Mouse (Mus musculus) gastrocnemius, postnatal 36 days (tissue): ENCODE data around the gene Uso1. TPM values are rescaled to one million over a fixed set of nuclear protein-coding genes. Genes with fewer than 3 reads are reported as not detected.
"Not testable (repeated sequence)": the region's sequence is repeated elsewhere in the genome, so short reads cannot be mapped to it uniquely, and the experiment has no call there.

Source experiments
- DNase-seq, 2 experiments: peaks; one replicate each; pipeline ENCODE4 v3.0.0; 2022
- intact Hi-C: fragments of 180-260 bp; cut with DNase I; formaldehyde crosslinking; loops from one replicate; pipeline ENCODE4 v1.15.1; 2025
- total RNA-seq, 2 experiments: library from RNA; stranded (reverse); gene quantifications; 2 replicates each; pipeline ENCODE4 v1.2.3; 2021

Uso1 gene
- total RNA-seq, 2 experiments from 2014 or later = 56.2 to 60.0 TPM

DNA sequence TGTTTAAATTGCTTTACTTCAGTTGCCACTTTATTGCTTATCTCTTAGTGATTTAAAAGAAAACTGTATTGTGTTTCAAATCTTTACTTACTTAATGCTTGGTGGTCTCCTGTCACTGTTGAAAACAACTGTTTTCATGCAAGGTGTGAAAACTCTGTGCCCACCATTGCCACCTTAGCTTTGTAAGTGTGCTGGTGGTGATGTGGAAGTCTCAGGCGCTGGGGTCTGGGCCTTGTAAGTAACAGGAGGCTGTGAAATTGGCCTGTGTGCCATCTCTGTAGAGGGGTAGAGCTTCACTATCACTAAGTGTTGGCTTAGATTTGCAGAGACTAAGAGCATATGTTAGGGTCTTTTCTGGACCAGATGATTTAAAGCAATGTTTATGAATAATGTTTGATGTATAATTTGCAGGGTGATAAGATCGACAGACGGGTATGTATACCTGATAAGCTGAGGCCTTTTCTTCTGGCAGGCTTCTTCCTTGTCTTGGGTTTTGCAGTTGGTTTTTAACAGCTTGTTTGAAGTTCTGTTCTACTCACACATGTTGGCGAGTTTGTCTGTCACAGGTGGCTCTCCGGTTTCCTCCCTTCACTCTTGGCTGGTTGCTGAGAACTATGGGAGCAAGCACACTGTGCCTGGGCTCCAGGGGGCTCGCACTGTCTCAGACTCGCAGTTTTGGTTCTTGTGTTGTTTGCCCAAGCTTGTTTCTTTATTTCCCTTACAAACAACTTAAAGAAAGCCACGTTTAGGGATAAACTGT lies 45.5 kb downstream of the Uso1 start:
- DNase-seq = no peak
- intact Hi-C loops = loop anchor here (10.0 kb wide), 1 partner anchor 222 kb away; no protein-coding TSS in a partner anchor

DNA sequence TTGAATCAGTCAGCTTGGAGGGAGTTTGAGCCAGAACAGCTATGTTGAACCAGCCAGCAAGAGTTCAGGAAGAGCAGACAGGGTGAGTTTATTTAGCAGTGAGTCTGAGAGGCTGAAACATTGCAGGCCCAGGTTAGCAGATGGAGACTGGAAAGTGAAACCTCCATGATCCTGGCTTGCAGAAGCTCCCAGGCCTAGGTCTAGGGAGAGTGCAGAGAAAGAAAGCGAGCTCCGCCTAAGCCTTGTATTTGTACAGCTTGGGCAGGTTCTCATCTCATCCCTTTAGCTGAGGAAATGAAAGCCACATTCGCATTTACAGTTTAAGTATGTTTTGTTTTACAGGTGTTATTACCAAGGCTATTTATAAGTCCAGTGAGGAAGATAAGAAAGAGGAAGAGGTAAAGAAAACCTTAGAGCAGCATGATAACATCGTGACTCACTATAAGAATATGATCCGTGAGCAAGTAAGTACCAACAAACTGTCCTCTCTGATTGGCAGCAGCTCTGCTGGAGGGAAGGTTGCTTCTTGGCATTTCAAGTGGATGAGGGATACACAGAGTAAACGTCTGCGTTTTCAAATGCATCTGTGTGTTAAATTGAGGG lies 51.2 kb downstream of the Uso1 start:
- no peak for DNase-seq
- intact Hi-C loops = loop anchor here (10.0 kb wide), 1 partner anchor 216 kb away; no protein-coding TSS in a partner anchor

DNA sequence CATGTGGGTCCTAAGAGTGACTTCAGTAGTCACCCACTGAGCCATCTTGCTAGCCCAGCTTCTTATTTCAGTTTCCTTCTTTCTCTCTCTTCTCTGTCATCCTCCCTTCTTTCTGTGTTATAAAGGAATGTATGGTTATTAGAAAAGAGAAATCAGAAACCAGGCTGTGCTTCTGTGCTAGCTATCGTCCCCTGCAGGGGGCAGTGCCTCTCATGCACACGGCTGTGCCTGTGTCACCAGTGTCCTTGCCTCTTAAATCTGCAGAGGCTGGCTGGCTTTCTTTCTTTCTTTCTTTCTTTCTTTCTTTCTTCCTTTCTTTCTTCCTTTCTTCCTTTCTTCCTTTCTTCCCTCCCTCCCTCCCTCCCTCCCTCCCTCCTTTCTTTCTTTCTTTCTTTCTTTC lies 58.0 kb downstream of the Uso1 start:
- not testable (repeated sequence) for DNase-seq
- intact Hi-C loops = loop anchor here (5.0 kb wide), 1 partner anchor 42 kb away; no protein-coding TSS in a partner anchor

DNA sequence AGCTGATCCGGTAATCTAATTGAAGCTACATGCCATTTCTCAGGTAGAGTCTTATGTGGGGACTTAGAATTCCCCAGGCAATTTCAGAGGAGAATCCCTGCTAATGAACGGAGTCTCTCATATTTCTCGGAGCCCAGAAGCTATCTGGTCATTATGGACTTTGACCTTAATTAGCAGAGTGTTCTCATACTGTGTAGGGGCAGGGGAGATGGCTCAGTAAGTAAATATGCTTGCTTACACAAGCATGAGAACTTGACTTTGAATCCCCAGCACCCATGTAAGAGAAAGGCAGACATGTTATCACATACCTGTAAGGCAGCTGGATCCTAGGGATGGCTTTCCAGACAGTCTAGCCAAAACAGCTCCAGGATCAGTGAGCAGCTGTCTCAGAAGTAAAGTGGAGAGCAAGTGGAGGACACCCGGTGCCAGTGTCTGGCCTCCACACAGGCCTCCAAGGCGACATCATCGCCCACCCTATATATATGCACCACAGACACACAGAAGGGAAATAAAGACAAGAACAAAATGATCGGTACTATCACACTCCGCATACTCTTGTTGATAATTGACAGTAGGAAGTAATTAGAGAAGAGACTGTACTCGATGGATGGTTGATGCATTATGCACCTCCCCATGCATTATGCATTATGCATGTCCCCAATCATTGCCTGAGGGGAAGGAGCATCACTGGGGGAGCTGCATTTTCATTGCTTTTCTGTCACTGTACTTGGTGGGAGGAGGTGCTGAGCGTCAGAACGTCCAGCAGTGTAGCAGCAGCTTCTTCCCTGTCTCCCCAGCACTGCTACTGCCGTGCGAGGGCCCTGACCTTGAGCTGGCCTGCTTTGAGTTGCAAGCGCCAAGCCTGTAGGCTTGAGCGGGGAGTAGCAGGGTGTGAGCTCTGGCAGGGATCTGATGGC lies 59.4 kb downstream of the Uso1 start:
- intact Hi-C loops = loop anchor here (5.0 kb wide), 1 partner anchor 40 kb away; no protein-coding TSS in a partner anchor

GRCm38 (mm10) chr5:92198266-92198665 lies 60.5 kb downstream of the Uso1 start:
- DNase-seq = no peak
- intact Hi-C loops = loop anchor here (5.0 kb wide), 1 partner anchor 39 kb away; no protein-coding TSS in a partner anchor

More for the DNA sequence above, 59.4 kb downstream of the Uso1 start:
- no peak for DNase-seq

- intact Hi-C loops = no loop called here
These were observed 66.7 kb downstream of the Uso1 start for GRCm38 (mm10) chr5:92204162-92205036.

GRCm38 (mm10) chr5:92205184-92205583 lies 67.4 kb downstream of the Uso1 start:
- DNase-seq = no peak
- intact Hi-C loops = no loop called here

More at GRCm38 (mm10) chr5:92204162-92205036, 66.7 kb downstream of the Uso1 start:
- no peak for DNase-seq

GRCm38 (mm10) chr5:92205706-92206105 lies 68.0 kb downstream of the Uso1 start:
- peak in 1 of 2 experiments; percentile 21 for DNase-seq
- intact Hi-C loops = no loop called here

DNA sequence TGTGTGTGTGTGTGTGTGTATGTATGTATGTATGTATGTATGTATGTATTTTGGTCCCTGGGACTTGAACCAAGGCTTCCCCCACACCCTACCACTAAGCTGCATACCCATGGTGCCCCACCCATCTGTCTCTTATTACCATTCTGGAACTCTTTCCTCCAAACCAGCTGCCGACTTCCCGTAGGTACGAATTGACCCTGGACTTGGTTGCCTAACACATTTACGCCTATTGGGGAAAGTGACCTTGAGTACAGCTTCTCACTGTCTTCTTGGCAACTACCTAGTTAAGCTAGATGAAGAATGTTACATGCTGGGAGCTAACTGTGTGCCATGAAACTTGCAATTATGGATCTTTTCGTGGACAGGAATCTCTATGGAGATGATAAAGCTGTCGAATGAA lies 68.4 kb downstream of the Uso1 start:
- intact Hi-C loops = no loop called here
- DNase-seq = no peak

DNA sequence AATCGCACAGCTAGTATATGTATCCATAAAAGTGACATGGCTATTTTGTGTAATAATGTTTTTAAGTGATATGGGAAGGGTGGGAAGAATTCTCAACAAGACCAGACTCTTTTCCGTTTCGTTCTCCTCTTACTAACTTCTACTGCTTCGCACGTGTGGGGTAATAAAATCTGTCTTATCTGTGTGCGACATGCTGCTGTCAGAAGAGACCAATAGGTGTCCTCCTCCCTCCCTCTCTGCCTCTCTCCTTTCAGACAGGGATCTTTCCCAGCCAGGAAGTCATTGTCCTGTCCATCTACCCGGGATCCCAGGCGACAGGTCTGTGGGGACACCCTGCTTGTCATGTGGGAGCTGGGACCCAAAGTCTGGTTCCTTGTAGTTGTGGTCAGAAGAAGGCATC lies 72.5 kb downstream of the Uso1 start:
- intact Hi-C loops = no loop called here
- DNase-seq = no peak

- intact Hi-C loops = no loop called here
These were observed 74.5 kb downstream of the Uso1 start for GRCm38 (mm10) chr5:92212231-92212630.

GRCm38 (mm10) chr5:92215308-92215707 lies 77.6 kb downstream of the Uso1 start, which contains the start of gene U90926:
Gene U90926 (minus strand): TSS chr5:92215408.
- intact Hi-C loops = no loop called here
- no peak for DNase-seq

More at GRCm38 (mm10) chr5:92212231-92212630, 74.5 kb downstream of the Uso1 start:
- no peak for DNase-seq

- DNase-seq = no peak
- intact Hi-C loops = no loop called here
These were observed 81.4 kb downstream of the Uso1 start for GRCm38 (mm10) chr5:92218915-92219793.

DNA sequence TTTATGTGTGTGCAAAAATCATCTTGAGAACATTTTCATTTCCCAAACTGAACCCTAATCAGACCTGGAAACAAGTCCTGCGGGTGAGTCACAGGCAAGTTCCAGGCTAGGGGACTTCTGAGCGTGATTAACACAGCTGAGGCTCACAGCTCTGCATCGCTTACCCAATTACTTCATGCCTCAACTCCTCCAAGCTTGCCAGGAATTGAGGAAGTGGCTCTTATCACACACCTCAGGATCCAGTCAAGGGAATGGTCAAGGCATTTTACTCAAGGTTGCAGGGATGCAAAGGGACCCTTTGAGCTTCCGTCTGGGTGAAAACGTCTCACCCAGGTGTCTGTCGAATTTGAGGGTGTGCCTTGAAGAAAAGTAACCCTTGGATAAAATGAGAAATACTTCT lies 82.1 kb downstream of the Uso1 start:
- intact Hi-C loops = no loop called here
- DNase-seq = no peak

- DNase-seq = no peak
- intact Hi-C loops = no loop called here
These were observed 82.7 kb downstream of the Uso1 start for GRCm38 (mm10) chr5:92220287-92220902.

DNA sequence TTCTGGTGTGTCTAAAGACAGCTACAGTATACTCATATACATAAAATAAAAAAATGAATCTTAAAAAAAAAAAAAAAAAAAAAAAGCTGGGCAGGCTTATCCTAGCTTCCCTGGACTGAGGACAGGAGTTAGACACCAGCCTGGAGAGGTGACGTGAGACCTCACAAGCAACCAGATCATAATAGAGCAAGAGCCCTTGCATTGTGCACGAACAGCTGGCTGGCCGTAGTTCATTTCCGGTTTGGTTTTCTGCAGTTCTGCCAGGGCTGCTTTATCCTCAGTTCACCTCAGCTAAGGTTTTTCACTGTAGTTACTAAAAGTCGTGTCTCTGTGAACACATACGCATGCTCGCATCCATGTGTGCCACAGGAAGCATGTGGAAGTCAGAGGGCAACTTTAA lies 90.0 kb downstream of the Uso1 start:
- DNase-seq = no peak
- intact Hi-C loops = no loop called here

- intact Hi-C loops = no loop called here
These were observed 91.0 kb downstream of the Uso1 start for GRCm38 (mm10) chr5:92228776-92229175.

GRCm38 (mm10) chr5:92229514-92229913 lies 91.8 kb downstream of the Uso1 start:
- DNase-seq = no peak
- intact Hi-C loops = no loop called here

More at GRCm38 (mm10) chr5:92228776-92229175, 91.0 kb downstream of the Uso1 start:
- DNase-seq = no peak
